Mouse (Mus musculus) liver, embryonic 13.5 days (tissue): ENCODE results near the gene Kctd2. TPM values are rescaled to one million over a fixed set of nuclear protein-coding genes. Genes with fewer than 3 reads are reported as not detected.
A peak's percentile ranks its signal among the peaks of the same experiment; 100 is the strongest.

Experiments used
- ATAC-seq: fragments of 200-750 bp; cut with Nextera tagmentation; 2 replicates; pipeline ENCODE4 v1.8.0; 2017; ENCODE audit warnings: low read depth, mild to moderate bottlenecking, moderate number of reproducible peaks, moderate library complexity
- DNase-seq: peaks from one replicate; pipeline ENCODE4 v3.0.0; 2022
- H3K27ac ChIP-seq: fragments of 300-500 bp; sonication (generic); 2 replicates; pipeline ENCODE4 v1.5.1; 2015; ENCODE audit warnings: moderate library complexity, mild to moderate bottlenecking, inconsistent platforms
- H3K27me3 ChIP-seq: fragments of 300-500 bp; sonication (generic); 2 replicates; pipeline ENCODE4 v1.6.1; 2015; ENCODE audit warnings: mild to moderate bottlenecking, inconsistent platforms
- H3K36me3 ChIP-seq: fragments of 300-500 bp; sonication (generic); 2 replicates; pipeline ENCODE4 v1.6.1; 2015; ENCODE audit warnings: mild to moderate bottlenecking, inconsistent platforms
- H3K4me1 ChIP-seq: fragments of 300-500 bp; sonication (generic); replicated peaks from 2 replicates; pipeline ENCODE4 v1.6.1; 2015; ENCODE audit warnings: inconsistent platforms
- H3K4me2 ChIP-seq: fragments of 300-500 bp; sonication (generic); 2 replicates; pipeline ENCODE4 v1.6.1; 2015; ENCODE audit warnings: inconsistent platforms, mild to moderate bottlenecking, moderate library complexity
- H3K4me3 ChIP-seq: fragments of 300-500 bp; sonication (generic); replicated peaks from 2 replicates; pipeline ENCODE4 v1.5.1; 2015; ENCODE audit warnings: mild to moderate bottlenecking, inconsistent platforms
- H3K9ac ChIP-seq: fragments of 300-500 bp; sonication (generic); 2 replicates; pipeline ENCODE4 v1.6.1; 2015; ENCODE audit warnings: mild to moderate bottlenecking, inconsistent platforms
- H3K9me3 ChIP-seq: fragments of 300-500 bp; sonication (generic); replicated peaks from 2 replicates; pipeline ENCODE4 v1.6.1; 2016; ENCODE audit warnings: inconsistent platforms
- WGBS: fragments of 180-500 bp; shearing (Covaris S2); methylation state at CpG from one replicate; pipeline ENCODE4 v1.1.7; 2015; ENCODE audit not compliant: insufficient replicate concordance; 5-methylcytosine and 5-hydroxymethylcytosine counted together
- polyA plus RNA-seq: library from polyadenylated mRNA; unstranded; fragments of >200 nt; fragmentation: Nextera tagmentation; extraction: Ambion mirVana; gene quantifications from 2 replicates; pipeline ENCODE4 v1.2.1, GENCODE M21; 2015

The Kctd2 gene
- polyA plus RNA-seq = 2.5 and 4.1 TPM in 2 replicates

DNA sequence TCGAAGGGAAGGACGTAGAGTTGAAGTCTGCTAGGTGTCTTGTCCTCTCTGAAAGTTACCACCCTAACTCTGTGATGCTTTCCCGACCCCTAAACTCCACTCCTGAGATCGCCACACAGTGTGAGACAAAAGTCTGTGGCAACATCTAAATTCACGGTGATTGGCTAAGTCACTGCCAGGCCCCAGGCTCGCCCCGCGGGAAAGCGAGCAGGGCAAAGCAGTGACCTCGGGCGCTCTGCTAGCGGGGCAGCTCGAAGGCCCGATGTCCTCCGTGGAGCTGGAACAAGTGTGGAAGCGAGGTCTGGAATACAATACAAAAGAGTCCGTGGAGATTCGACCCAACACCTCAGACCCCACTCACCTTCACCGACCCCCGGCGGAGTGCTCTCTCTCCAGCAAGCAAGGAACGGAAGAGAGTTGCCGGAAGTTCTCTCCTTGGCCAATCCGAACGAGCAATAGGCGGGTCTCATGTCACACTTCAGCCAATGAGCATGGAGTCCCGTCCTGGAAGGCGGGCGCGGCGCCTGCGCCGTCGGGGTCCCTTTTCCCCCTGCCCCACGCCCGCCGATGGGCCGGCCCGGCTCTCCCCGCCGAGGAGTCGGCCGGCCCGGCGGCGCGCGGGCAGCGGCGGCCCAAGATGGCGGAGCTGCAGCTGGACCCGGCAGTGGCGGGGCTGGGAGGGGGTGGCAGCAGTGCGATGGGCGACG is at the start of gene Kctd2, which contains the start of gene Atp5h:
Gene Kctd2, plus strand, starts transcription at position 598 of the 707 bp plus-strand sequence.
Gene Atp5h, minus strand, starts transcription at position 432 of the 707 bp plus-strand sequence.
- ATAC-seq (peak; percentile 97), DNase-seq (peak; percentile 92)
- WGBS = under 1% methylated on average over 55 of the region's 56 CpGs
- Histone ChIP-seq H3K4me1 (peaks cover 42% of the 10 kb centered on the region), H3K9me3 (no peaks in the 10 kb centered on the region), H3K4me2 (peak within 1 kb of the TSS; percentile 98), H3K27me3 (no peaks in the 10 kb centered on the region), H3K4me3 (peak within 1 kb of the TSS; percentile 94), H3K27ac (peak within 1 kb of the TSS; percentile 87), H3K36me3 (peaks cover 42% of the 10 kb centered on the region), H3K9ac (peak within 1 kb of the TSS; percentile 97)

DNA sequence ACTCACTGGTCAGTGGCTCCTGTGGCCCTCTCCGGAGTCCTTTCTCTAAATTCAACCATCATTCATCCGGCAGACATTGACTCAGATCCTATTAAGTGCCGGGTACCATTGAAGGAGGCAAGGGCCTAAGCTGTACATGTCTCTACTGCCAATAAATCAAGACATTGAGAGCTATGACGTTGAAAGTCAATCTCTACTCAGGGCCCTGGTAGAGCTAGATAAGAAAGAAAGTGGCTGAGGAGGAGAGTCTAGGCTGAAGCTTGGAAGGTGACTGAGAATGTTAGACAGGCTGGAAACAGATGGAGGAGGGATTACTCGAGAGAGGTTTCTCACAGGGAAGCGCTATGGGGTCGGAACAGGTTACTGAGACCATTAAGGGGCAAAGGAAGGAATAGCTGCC is 49.6 kb upstream of the Kctd2 start:
- peaks cover 97% of the 10 kb centered on the region for H3K27me3 ChIP-seq
- ATAC-seq = no peak
- no peak overlapping the region for H3K4me2 ChIP-seq
- H3K4me1 ChIP-seq = peaks cover 21% of the 10 kb centered on the region
- H3K9ac ChIP-seq = no peak overlapping the region
- H3K4me3 ChIP-seq = no peak overlapping the region
- 39% methylated on average over 7 of the region's 7 CpGs for WGBS
- DNase-seq = no peak
- no peaks in the 10 kb centered on the region for H3K36me3 ChIP-seq
- H3K9me3 ChIP-seq = no peaks in the 10 kb centered on the region
- no peak overlapping the region for H3K27ac ChIP-seq

DNA sequence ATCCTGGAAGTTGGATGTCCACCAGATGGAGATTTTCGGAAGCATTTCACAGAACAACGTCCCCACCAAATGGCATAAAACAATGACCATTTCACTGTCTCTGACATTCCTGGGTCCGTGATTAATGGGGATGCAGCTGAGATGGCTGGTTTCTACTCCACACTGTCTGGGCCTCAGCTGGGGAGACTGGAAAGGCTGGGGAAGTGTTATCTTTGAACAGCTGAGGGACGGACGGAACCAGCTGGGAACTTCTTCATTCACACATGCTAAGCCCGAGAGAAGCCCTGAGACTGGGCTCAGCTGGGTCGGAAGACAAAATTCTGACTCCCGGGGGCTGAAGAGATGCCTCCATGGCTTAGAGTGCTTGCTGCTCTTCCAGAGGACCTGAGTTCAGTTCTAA is 48.6 kb upstream of the Kctd2 start:
- H3K9me3 ChIP-seq = no peaks in the 10 kb centered on the region
- no peak overlapping the region for H3K4me3 ChIP-seq
- no peak overlapping the region for H3K27ac ChIP-seq
- H3K4me2 ChIP-seq = no peak overlapping the region
- no peak overlapping the region for H3K9ac ChIP-seq
- WGBS = 51% methylated on average over 8 of the region's 8 CpGs
- peaks cover 97% of the 10 kb centered on the region for H3K27me3 ChIP-seq
- no peak for ATAC-seq
- H3K4me1 ChIP-seq = peaks cover 19% of the 10 kb centered on the region
- no peak for DNase-seq
- H3K36me3 ChIP-seq = no peaks in the 10 kb centered on the region

DNA sequence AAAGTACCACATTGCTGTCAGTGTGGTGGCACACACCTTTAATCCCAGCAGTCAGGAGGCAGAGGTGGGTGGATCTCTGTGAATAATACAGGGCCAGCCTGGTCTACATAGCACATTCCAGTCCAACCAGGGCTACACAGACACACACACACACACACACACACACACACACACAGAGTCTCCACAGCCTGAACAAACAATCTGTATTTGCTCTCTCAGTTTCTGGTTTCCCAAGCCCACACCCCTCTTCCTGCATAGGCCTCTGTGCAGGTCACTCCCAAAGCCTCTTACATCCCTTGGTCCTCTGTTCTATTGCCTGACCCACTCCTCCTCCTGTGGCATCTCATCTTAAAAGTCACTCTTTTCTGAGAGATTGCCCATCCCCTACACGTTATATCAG is 47.9 kb upstream of the Kctd2 start:
- no peak for ATAC-seq
- no peaks in the 10 kb centered on the region for H3K36me3 ChIP-seq
- no peak overlapping the region for H3K4me2 ChIP-seq
- peaks cover 95% of the 10 kb centered on the region for H3K27me3 ChIP-seq
- H3K9ac ChIP-seq = no peak overlapping the region
- DNase-seq = no peak
- H3K4me1 ChIP-seq = peaks cover 12% of the 10 kb centered on the region
- no peak overlapping the region for H3K27ac ChIP-seq
- no peaks in the 10 kb centered on the region for H3K9me3 ChIP-seq
- 46% methylated on average over 1 of the region's 1 CpGs for WGBS
- no peak overlapping the region for H3K4me3 ChIP-seq

DNA sequence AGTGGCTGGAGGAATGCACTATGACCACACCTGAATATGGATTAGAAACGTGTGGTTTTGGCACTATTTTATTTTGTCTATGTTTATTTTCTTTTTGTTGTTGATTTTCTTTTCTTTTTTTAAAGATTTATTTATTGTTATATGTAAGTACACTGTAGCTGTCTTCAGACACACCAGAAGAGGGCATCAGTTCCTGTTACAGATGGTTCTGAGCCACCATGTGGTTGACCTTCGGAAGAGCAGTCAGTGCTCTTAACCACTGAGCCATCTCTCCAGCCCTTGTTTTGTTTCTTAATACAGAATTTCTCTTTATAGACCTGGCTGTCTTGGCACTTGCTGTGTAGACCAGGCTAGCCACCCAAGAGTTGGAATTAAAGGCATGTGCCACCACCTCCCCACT is 47.2 kb upstream of the Kctd2 start:
- H3K4me2 ChIP-seq = no peak overlapping the region
- no peak overlapping the region for H3K9ac ChIP-seq
- no peak overlapping the region for H3K27ac ChIP-seq
- peaks cover 91% of the 10 kb centered on the region for H3K27me3 ChIP-seq
- 37% methylated on average over 2 of the region's 2 CpGs for WGBS
- DNase-seq (no peak), ATAC-seq (no peak)
- H3K36me3 ChIP-seq = no peaks in the 10 kb centered on the region
- H3K9me3 ChIP-seq = no peaks in the 10 kb centered on the region
- peaks cover 5% of the 10 kb centered on the region for H3K4me1 ChIP-seq
- H3K4me3 ChIP-seq = no peak overlapping the region

DNA sequence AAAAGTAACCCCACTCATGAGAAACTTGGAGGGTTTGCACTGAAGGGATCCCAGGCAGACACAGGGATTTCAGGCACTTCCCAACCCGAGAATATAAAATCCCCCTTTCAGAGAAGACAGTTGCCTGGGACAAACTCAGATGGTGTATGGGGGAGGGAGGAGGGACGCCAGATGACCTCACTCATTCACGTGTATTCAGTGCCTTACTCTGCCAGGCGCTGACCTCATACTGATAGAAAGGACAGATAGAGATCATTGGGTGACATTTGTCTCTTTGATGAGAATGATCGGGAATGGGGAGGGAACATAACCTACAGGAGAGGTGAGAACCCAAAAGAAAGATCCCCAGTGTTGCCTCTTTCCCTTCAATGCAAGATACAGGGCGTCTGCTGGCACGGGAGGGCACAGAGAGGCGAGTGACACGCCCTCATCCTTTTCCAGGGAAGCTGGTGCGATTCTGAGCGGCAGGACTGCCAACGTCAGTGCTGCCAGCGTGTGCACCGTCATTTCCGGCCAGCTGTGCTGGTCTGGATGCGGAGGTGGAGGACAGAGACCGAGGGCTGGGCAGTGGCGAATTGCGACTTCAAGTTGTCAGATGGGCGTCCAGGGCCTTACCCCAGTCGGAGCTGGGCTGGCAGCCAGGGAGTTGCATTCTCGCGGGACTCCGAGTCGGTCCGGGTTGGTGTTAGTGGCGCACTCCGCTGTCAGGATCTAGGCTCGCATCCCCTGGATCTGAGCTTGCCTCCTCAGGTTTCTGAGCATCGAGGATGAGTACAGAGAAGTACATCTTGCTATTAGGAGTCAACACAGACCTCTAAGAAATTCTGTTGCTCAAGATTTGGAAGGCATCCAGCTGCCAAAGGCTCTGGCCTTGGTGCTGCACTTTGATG is 45.9 kb upstream of the Kctd2 start:
- peak overlapping the region; percentile 47 for H3K4me2 ChIP-seq
- H3K9me3 ChIP-seq = no peaks in the 10 kb centered on the region
- H3K4me3 ChIP-seq = peak overlapping the region; percentile 26
- H3K9ac ChIP-seq = 0 out of 2 replicates have a peak overlapping the region, but pooled peaks have one; percentile 9
- no peak overlapping the region for H3K27ac ChIP-seq
- no peaks in the 10 kb centered on the region for H3K36me3 ChIP-seq
- 2% methylated on average over 30 of the region's 30 CpGs for WGBS
- ATAC-seq (no peak), DNase-seq (no peak)
- peaks cover 80% of the 10 kb centered on the region for H3K27me3 ChIP-seq
- peaks cover 5% of the 10 kb centered on the region for H3K4me1 ChIP-seq

DNA sequence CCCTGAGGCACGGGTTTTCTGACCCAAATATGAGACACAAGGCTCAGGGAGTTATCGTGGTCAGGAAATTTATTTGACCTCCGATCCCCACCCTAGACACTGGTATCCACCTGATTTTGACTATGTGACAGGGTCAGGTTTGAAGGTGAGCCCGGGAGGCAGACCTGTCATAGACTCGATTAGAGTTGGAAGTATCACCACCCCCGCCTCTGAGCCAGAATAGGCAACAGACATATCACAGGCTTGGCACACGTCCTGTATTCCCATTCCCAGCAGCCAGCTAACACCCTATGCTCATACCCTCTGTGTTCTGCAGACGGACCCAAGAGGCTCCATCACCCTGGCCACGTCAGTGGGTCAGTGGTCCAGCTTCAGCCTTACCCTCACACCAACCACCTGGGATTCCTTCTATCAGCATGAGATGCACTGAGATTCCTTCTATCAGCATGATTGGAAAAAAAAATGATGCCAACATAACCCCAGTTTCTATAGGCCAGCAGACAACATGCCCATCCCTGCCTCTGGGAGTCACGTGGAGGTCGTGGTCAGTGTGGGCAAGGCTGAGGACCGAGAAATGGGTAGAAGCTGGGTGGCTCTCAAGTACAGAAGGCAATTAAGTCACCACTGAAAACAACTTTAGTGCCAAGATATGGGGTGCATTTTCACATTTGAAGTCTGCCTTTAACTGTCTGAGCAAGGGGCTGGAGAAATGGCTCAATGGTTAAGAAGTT is 45.1 kb upstream of the Kctd2 start:
- Histone ChIP-seq H3K4me2 (no peak overlapping the region), H3K27me3 (peaks cover 78% of the 10 kb centered on the region), H3K4me3 (no peak overlapping the region)

DNA sequence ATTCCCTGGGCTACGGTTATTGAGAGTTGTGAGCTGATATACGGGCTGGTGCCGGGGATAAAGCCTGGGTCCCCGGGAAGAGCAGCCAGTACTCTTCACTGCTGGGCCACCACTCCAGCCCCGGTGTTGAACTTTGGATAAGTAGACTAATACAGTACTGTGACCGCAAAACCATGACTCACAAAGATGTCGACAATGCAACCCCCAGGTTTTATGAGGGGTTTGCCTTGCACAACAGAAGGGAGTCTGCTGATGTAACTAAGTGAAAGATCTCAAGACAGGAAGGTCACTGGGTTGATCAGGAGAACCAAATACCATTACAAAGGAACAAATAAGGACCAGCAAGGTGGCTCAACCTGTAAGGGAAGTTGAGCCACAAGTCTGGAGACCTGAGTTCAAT is 43.2 kb upstream of the Kctd2 start:
- peaks cover 79% of the 10 kb centered on the region for H3K27me3 ChIP-seq
- no peak overlapping the region for H3K27ac ChIP-seq
- no peak overlapping the region for H3K9ac ChIP-seq
- no peak for ATAC-seq
- peaks cover 5% of the 10 kb centered on the region for H3K4me1 ChIP-seq
- no peak overlapping the region for H3K4me2 ChIP-seq
- no peaks in the 10 kb centered on the region for H3K36me3 ChIP-seq
- 40% methylated on average over 7 of the region's 7 CpGs for WGBS
- DNase-seq = no peak
- no peaks in the 10 kb centered on the region for H3K9me3 ChIP-seq
- no peak overlapping the region for H3K4me3 ChIP-seq

More for the DNA sequence above, 45.1 kb upstream of the Kctd2 start:
- H3K4me1 ChIP-seq = peaks cover 5% of the 10 kb centered on the region
- DNase-seq = no peak
- ATAC-seq = no peak
- H3K27ac ChIP-seq = no peak overlapping the region
- no peak overlapping the region for H3K9ac ChIP-seq
- H3K9me3 ChIP-seq = no peaks in the 10 kb centered on the region
- 44% methylated on average over 12 of the region's 12 CpGs for WGBS
- no peaks in the 10 kb centered on the region for H3K36me3 ChIP-seq

DNA sequence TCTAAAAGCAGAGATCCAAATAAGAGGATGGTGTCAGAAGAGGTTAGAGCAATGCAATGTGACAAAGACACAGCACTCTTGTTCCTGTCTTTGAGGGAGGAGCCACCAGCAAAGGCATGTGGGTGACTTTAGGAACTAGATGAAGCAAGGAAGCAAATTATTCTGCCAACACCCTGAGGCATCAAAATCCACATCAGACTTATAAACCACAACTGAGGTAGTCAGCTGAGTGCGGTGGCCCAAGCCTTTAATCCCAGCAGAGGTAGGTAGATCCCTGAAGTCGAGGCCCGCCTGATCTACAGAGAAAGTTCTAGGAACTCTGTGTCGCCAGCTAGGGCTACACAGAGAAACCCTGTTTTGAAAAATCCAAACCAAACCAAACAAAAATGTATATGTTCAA is 42.7 kb upstream of the Kctd2 start:
- Histone ChIP-seq H3K36me3 (no peaks in the 10 kb centered on the region), H3K9me3 (no peaks in the 10 kb centered on the region), H3K4me1 (peaks cover 5% of the 10 kb centered on the region), H3K27me3 (peaks cover 79% of the 10 kb centered on the region), H3K27ac (no peak overlapping the region), H3K4me3 (no peak overlapping the region), H3K9ac (no peak overlapping the region), H3K4me2 (no peak overlapping the region)
- 67% methylated on average over 4 of the region's 4 CpGs for WGBS
- no peak for ATAC-seq
- no peak for DNase-seq

DNA sequence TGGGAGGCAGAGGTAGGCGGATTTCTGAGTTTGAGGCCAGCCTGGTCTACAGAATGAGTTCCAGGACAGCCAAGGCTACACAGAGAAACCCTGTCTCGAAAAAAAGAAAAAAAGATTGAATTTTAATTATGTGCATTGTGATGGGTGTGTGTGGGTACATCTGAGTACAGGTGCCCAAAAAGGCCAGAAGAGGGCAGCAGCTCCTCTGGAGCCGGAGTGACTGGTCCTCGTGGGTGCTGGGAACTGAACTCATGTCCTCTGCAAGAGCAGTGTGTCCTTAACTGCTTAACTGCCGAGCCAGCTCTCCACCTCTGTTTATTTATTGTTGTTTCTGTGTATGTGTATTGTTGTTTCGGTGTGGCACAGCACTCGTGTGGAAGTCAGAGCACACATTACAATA is 42.1 kb upstream of the Kctd2 start:
- Histone ChIP-seq H3K36me3 (no peaks in the 10 kb centered on the region), H3K4me1 (peaks cover 5% of the 10 kb centered on the region), H3K27me3 (peaks cover 79% of the 10 kb centered on the region), H3K4me2 (no peak overlapping the region), H3K4me3 (no peak overlapping the region), H3K9me3 (no peaks in the 10 kb centered on the region), H3K9ac (no peak overlapping the region), H3K27ac (no peak overlapping the region)
- DNase-seq = no peak
- no peak for ATAC-seq
- whole genome bisulfite sequencing = 72% methylated on average over 7 of the region's 7 CpGs

DNA sequence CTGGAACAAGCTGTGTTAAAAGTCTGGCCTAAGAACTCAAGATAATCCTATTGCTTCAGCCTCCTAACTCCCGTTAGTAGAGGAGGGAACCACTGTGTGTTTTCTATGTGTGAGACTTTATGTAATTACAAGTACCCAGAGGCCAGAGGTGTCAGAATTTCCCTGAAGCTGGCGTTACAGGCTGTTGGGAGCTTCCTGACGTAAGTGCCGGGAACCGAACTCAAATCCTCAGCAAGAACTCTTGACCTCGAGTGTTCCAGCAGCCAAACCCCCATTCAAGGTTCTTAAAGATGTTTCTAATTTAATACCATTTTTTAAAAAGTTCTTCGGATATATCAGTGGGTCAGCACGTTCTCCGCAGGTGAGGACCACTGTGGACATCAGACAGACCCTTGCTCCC is 38.7 kb upstream of the Kctd2 start:
- Histone ChIP-seq H3K27ac (no peak overlapping the region), H3K9me3 (no peaks in the 10 kb centered on the region), H3K4me2 (peak overlapping the region; percentile 70), H3K36me3 (no peaks in the 10 kb centered on the region), H3K27me3 (peaks cover 77% of the 10 kb centered on the region), H3K9ac (no peak overlapping the region), H3K4me1 (no peaks in the 10 kb centered on the region), H3K4me3 (peak overlapping the region; percentile 60)
- no peak for ATAC-seq
- 36% methylated on average over 9 of the region's 9 CpGs for WGBS
- DNase-seq = no peak
